Mouse (Mus musculus): ENCODE data around the gene Endov. TPM values are rescaled to one million over a fixed set of nuclear protein-coding genes. Genes with fewer than 3 reads are reported as not detected.
A peak's percentile ranks its signal among the peaks of the same experiment; 100 is the strongest.

Endov gene
- total RNA-seq, 2 experiments from 2014 or later, result 37.1 to 38.2 TPM

DNA sequence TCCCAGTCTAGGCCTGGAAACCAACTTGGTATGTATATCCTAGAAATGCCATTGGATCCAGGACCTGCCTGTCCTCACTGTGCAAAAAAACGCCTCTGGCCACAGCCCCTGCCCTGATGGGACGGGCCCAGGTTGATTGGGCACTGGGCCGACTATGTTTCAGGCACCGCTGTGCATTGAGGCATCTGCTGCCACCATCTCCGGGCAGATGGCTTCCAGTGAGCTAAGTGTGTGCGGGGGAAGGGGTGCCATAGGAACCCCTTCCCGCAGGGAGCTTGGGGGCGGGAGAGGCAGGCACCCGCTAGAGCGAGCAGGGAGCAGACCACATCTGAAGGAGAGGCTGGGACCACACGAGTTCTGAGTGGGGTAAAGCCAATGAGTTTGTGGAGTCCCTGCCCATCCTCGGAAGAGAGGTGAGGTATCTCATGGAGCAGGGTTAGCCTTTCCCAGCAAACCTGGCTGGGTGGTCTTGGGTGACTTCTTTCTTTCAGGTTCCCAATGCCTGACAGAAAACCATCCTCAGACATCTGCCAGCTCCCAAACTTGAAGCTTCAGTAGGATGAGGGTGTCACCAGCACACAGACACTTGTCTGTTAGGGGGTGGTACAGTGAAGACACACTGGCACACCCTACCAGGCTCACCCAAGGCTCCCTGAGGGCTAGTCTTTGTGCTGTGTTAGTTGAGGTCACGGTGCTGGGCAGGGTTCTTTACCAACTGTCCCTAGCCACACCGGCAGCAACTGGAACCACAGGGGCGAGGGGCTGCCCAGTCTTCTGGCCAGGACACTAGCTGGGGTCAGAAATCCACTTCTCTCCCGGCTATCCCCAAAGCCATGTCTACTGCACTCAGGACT lies 24.9 kb downstream of the Endov start:
- no peak for DNase-seq (ENCODE audit: low spot score in 2 of 2)

DNA sequence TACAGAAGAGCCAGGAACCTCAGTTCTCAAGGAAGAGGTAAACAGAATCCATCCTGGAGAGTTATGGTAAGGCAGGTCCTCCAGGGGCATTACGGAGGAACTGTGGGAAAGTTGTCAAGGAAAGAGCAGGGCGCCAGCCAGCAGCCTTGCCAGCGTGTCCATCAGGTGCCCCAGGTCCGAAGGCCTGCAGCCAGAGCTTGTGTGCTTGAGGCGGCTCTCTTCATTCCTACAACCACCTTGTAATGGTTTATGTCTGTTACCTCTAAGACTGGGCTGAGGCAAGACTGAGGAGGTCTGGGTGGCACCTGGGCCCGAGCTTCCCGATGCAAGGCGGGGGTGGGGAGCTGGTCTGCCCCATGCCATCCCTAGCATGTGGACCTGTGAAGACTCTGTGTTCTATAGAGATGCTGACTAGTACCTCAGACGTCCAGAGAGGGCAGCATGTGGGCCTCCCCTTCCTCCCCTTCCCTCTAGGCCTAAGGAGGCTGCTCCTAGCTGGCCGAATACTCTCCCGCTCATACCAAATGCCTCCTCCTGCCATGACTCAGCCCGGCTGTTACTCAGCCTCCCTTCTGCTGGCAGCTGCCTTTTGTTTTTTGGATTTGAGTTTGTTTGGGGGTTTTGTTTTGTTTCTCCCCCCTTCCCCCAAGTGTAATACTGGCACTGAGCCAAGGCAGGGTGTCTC lies 25.7 kb downstream of the Endov start:
- DNase-seq (ENCODE audit: low spot score in 2 of 2), result no peak

GRCm38 (mm10) chr11:119519387-119519786 lies 28.2 kb downstream of the Endov start:
- DNase-seq (ENCODE audit: low spot score in 2 of 2), result no peak

GRCm38 (mm10) chr11:119520005-119520712 lies 29.0 kb downstream of the Endov start:
- DNase-seq (ENCODE audit: low spot score in 2 of 2), result no peak

DNA sequence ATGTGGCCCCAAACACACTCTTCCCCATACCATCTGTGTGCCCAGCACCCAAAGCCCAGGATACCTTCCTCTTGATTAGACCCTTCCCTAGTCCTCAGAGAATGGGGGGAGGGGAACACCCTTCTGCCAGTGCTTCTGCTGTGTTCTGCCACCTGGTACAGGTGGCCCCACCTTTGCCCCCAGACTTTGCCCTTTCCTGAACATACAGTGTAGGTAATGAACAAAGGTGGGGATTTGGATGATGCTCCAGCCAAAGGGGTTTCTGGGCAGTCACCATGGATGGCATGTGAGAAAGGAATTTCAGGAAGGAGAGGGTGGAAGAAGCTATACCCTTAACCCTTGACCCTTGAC lies 29.5 kb downstream of the Endov start:
- DNase-seq (ENCODE audit: low spot score in 2 of 2), result no peak

DNA sequence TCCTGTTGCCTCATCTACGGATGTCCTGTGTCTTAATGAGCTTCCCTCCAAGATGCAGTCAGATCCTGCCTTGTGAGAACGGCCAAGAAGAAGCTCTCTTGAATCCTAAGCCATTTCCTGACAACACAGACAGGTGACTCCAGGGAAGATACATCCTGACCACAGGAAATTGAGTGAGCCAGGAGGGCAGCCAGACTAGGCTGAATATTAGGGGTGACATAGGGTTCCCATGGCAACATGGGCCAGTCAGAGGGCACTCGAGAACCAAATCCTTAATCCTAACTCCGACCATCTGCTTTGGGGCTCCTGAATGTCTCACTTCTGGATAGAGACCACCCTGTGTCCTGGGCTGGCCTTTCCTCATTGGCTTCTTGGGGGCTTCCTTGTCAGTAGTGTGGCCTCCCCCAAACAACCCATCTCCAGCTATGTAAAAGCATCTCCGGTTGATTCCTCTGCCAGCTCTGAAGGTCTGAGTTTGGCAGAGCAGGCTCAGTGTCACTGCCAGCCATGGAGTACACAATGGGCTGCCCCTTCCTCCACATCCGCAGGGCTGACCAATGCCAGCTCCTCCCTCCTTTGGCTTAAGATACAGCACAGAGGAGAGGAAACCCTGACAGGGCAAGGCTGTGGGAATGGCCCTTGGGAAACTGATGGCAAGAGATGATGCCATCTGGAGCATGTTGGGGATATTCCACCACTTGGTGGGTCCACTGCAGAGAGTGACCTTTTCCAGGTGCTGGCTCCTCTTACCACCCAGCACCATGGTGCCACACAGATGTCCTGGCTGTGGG lies 31.0 kb downstream of the Endov start:
- DNase-seq (ENCODE audit: low spot score in 2 of 2), result no peak

GRCm38 (mm10) chr11:119522779-119523178 lies 31.6 kb downstream of the Endov start:
- no peak for DNase-seq (ENCODE audit: low spot score in 2 of 2)

- DNase-seq (ENCODE audit: low spot score in 2 of 2), result no peak
These were observed 32.2 kb downstream of the Endov start for GRCm38 (mm10) chr11:119523392-119523791.

- DNase-seq (ENCODE audit: low spot score in 2 of 2), result peak; percentile 53 to 63
These were observed 33.4 kb downstream of the Endov start for GRCm38 (mm10) chr11:119524545-119524949.

GRCm38 (mm10) chr11:119526068-119526966 lies 35.2 kb downstream of the Endov start:
- no peak for DNase-seq (ENCODE audit: low spot score in 2 of 2)

- no peak for DNase-seq (ENCODE audit: low spot score in 2 of 2)
These were observed 37.8 kb downstream of the Endov start for GRCm38 (mm10) chr11:119528930-119529329.

DNA sequence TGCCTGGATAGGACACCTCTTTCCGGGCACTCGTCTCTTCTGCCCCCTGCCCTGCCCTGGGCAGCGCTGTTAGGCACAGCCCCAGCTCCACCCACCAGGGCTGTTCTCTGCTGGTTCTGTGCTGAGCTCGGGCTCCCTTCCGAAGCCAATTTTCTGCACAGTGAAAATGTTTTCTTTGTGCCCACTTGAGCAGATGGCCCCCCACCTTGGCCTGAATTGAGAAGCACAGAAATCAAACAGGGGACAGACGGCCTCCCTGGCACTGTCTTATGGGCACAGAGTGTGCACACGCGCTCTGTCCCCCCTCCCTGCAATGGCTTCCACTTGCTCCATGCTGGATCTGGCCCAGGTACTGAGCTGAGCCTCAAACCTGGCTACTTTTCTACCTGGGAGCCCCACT lies 41.3 kb downstream of the Endov start:
- no peak for DNase-seq (ENCODE audit: low spot score in 2 of 2)

DNA sequence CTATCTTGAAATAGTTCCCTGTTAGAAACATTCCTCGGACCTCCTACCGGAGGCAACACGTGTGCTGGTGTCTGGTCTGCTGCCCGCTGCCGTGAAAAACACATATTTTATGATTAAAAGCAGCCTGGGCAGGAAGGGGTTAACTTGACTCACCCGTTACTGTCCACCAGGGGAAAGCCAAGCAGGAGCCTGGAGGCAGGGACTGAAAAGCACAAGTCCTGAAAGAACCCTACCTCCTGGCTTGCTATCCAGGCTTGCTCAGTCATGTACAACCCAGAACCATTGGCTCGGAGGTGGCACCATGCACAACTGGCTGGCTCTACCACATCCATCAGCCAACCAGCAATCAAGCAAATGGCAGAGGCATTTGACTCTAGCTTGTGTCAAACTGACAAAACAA lies 42.6 kb downstream of the Endov start:
- DNase-seq (ENCODE audit: low spot score in 2 of 2), result no peak

- DNase-seq (ENCODE audit: low spot score in 2 of 2), result no peak
These were observed 48.8 kb downstream of the Endov start for GRCm38 (mm10) chr11:119539944-119540343.

DNA sequence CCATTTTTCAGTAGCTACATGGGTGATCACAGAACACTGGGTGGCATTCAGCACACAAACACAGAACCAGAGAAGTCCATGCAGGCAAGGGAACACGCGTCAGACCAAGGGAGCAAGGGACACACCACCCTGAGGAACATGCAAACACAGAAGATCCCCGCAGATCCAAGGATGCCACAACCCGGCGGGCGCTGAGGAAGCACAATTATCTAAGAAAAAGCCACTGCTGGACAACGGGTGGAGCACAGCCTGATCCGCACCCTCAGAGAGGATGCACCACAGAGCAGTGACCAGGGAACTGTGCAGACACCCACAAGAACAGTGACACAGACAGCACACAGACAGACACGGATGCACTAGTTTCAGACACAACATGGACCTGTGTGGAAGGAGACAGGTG lies 49.4 kb downstream of the Endov start:
- DNase-seq (ENCODE audit: low spot score in 2 of 2), result no peak

DNA sequence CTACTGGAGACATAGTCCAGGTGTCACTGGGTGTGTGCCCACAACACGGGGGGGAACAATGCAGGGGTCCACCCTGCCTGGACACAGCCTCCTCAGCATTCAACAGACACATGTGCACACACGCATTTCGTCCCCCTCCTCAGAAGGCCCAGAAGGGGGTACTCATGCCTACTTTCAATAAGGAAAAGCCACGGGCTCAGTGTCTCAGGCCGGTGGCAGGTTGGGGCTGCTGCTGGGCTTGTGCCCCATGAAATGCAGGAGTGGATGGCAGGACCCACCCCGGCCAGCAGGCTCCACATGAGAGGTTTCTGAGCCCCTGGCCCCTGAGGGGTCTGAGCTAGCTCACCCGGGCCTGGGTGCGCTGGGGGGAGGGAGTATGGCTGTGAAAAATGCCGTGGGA lies 49.9 kb downstream of the Endov start:
- no peak for DNase-seq (ENCODE audit: low spot score in 2 of 2)

DNA sequence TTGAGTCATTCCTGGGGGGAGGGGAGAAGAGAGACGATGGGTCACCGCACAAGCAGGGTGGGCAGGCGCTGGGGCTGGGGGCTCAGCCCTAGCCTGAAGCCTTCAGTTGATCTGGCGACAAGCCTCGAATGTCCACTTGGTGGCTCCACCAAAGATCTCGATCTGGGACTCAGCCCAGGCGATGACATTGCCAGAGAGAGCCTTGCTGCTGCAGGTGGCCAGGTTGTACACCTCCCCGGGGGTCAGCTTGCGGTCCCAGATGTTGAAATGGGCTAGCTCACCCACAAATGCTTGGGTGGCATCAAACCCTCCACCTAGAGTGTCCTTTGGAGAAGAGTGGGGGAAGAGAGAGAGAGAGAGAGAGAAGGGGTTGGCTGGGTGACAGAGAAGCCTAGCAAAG lies 51.2 kb downstream of the Endov start:
- no peak for DNase-seq (ENCODE audit: low spot score in 2 of 2)

DNA sequence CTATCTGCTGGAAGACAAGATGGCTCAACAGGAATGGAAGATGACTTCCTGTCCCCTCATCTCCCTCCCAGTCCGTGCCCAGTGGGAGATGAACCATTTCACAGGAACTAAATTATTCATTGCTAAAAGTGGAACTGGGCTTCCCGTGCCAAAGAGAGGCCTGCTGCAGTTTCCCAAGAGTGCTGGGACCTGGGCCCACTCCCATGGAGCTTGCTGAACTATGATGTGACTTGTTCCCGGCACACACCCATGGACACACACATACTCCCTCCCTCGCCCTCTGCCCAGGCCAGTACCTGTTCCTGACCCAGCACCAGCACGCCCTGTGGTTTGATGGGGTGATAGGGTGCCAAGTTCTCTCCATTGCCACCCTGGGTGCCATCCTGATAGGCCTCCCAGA lies 51.7 kb downstream of the Endov start:
- DNase-seq (ENCODE audit: low spot score in 2 of 2), result no peak

GRCm38 (mm10) chr11:119543816-119544517 lies 52.8 kb downstream of the Endov start:
- no peak for DNase-seq (ENCODE audit: low spot score in 2 of 2)

All from adrenal gland, postnatal 4 days (tissue).